Mouse (Mus musculus) retina, adult 2 months (tissue): ENCODE measurements at regions not wholly inside any gene's neighbourhood (a gene's known extent, or its start where the extent isn't known, plus 50 kb on each side); places are given as distances from the start of the nearest gene placed in this dataset.
"Not testable (repeated sequence)": the region's sequence is repeated elsewhere in the genome, so short reads cannot be mapped to it uniquely, and the experiment has no call there.

Experiments
- DNase-seq: peaks from one replicate; pipeline ENCODE4 v3.0.0-alpha.2; 2012; ENCODE audit warnings: low read depth, low spot score

DNA sequence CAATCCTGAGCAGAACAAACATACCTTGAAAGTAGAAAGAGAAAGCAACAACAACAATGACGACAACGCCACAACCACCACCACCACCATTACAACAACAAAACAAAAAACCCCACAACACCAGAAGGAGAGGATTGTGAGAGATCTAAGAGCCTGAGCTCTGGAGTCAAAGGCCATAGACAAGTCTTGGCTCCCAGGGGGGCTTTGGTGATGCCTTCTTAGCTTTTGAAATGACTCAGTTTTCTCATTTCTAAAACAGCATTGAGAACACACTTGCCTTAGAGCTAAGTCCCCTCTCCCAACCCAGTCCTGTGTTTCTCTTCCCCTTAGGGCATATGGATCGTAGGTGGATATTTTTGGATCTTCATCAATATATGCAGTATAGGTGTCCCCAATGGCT is 112.2 kb downstream of the Kif20b start:
- no peak for DNase-seq

DNA sequence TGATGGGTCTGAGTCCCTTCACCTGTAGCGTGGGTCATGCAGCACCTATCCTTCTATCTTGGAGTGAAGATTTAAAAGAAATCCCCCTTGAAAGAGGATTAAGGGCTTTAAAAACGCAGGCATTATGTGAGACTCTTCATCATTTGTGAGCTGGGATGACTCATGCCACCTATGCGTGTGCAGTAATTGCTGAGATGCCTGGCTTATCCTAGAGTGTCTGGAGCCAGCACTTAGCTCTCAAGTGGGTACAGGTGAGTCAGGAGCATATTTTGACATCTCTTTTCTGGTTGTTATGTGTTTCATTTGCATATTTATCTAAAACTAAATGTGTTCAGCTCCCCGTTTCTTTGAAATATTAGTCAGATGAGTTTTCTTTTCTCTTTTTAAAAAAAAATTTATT is 123.4 kb downstream of the Kif20b start:
- no peak for DNase-seq

GRCm38 (mm10) chr19:35066352-35066935 is 144.3 kb downstream of the Kif20b start:
- no peak for DNase-seq

DNA sequence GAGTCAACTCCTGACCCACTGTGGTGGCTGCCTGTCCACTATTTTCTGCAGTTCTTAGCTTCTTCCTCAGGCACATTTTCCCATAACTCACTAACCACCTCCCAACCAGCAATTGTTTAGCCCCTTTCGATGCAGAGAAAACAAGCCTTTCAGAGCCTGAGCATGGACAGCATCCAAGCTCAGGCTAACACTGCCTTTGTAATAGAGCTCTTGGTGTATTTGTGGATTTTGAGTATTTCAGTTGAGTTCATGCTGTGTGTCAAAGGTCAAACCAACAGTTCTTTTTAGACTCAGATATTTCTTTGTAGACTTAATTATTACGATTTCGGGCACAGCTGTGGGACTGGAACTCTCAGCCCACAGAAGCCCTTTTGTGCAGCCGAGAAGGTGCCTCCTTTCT is 159.0 kb downstream of the Kif20b start:
- no peak for DNase-seq

- DNase-seq = no peak
Measured at GRCm38 (mm10) chr19:35101244-35101643, 179.1 kb downstream of the Kif20b start.

GRCm38 (mm10) chr19:35114313-35114712 is 192.2 kb downstream of the Kif20b start:
- DNase-seq = no peak

DNA sequence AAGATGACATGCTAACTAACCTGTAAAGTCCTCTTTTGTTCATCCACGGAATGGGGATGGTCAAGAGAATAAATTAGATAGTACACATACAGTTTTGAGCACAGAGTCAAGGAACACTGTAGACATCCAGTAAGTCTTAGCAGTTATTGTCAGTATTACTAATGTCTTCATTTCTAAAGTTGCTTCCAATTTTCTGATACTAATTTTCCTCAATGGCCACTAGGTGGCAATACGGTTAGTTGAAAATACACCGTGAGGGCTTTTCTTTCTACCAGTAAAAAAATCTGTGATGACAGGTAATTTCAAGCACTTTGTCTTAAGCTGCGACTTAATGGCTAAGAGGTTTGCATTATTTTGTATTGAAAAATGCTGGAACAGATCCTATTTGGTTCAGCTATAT is 203.1 kb downstream of the Kif20b start:
- peak; percentile 6 for DNase-seq

- DNase-seq = no peak
Measured at GRCm38 (mm10) chr19:35126594-35127051, 204.5 kb downstream of the Kif20b start.

GRCm38 (mm10) chr19:35128104-35128503 is 205.9 kb downstream of the Kif20b start:
- DNase-seq = no peak

GRCm38 (mm10) chr19:35143131-35143530 is 221.0 kb downstream of the Kif20b start:
- no peak for DNase-seq

DNA sequence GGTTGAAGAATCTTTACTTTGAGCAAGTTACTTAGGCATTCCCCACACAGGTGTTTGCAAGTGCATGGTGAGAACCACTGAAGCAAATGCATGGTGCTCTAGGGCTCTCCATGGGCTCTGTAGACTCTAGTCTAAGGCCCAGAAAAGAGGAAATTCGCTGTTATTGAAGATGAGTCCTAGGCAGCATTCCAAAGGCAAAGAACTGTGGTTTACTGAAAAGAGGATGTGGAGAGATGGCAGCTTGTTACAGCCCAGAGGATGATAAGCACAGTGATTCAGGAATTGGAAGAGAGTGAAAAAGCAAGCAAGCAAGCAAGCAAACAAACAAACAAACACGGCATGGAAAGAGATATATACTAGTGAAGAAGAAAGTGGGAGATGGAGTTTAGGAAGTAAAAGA is 221.6 kb downstream of the Kif20b start:
- no peak for DNase-seq

- DNase-seq = not testable (repeated sequence)
Measured at GRCm38 (mm10) chr19:35149476-35149875, 227.3 kb downstream of the Kif20b start.

- no peak for DNase-seq
Measured at GRCm38 (mm10) chr19:35150780-35151725, 228.9 kb downstream of the Kif20b start.

GRCm38 (mm10) chr19:35151841-35152240 is 229.7 kb downstream of the Kif20b start:
- DNase-seq = no peak

GRCm38 (mm10) chr19:35157849-35158248 is 235.7 kb downstream of the Kif20b start:
- DNase-seq = no peak

- DNase-seq = no peak
Measured at GRCm38 (mm10) chr19:35164727-35165126, 242.6 kb downstream of the Kif20b start.

GRCm38 (mm10) chr19:35170554-35170953 is 248.4 kb downstream of the Kif20b start:
- no peak for DNase-seq

GRCm38 (mm10) chr19:35180102-35180501 is 257.9 kb downstream of the Kif20b start:
- DNase-seq = no peak

- no peak for DNase-seq
Measured at GRCm38 (mm10) chr19:35205557-35206239, 283.5 kb downstream of the Kif20b start.

DNA sequence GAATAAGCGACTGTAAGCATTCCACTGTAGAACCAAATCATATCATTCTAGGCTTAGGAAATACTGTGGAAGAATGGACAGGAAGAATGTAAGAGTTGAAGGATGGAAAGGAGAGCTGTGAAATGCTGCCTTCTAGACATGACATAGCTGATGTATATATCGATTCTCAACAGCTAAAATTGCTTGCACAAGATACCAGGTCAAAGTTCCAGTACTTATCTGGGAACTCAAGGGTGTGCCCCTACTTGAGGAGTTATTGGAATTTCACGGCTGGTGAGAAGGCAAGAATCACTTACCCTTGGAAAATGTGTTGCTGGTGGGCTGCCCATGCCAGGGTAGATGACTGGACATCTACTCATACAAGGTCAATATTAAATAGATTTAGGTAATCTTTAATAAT is 322.0 kb downstream of the Kif20b start:
- no peak for DNase-seq

DNA sequence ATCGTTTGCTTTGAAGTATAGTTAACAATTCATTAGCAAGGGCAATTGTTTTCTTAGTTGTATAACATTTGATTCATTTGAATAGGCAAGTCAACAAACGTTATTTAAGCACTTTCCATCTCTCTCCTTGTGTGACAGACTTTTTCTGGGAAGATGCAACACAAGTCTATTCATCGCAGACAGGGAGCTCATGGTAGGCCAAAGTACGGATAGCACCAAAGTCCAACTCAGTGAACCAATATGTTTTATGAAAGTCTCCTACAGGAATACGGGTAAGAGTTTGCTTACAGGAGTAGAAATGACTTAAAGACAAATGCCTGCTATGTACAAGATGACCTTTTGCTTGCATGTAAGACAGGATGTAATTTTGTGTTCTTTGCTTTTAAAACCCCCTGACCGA is 325.4 kb downstream of the Kif20b start:
- DNase-seq = no peak

DNA sequence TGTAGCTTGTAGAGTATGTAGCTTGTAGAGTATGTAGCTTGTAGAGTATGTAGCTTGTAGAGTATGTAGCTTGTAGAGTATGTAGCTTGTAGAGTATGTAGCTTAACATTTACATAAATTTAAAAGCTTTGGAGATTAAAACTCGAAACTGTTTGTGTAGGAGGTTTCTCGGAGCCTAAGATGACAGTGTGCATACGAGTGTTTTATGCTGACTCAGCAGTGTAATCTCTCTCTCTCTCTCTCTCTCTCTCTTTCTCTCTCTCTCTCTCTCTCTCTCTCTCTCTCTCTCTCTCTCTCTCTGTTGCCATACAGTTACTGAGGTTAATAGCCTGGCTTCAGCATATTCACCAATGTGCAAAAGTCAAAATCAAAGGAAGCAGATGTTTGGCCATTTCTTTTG is 336.5 kb downstream of the Kif20b start:
- not testable (repeated sequence) for DNase-seq
